Mouse (Mus musculus): ENCODE measurements around the gene Zfp59.
"Not testable (repeated sequence)": the region's sequence is repeated elsewhere in the genome, so short reads cannot be mapped to it uniquely, and the experiment has no call there.

Zfp59 gene

DNA sequence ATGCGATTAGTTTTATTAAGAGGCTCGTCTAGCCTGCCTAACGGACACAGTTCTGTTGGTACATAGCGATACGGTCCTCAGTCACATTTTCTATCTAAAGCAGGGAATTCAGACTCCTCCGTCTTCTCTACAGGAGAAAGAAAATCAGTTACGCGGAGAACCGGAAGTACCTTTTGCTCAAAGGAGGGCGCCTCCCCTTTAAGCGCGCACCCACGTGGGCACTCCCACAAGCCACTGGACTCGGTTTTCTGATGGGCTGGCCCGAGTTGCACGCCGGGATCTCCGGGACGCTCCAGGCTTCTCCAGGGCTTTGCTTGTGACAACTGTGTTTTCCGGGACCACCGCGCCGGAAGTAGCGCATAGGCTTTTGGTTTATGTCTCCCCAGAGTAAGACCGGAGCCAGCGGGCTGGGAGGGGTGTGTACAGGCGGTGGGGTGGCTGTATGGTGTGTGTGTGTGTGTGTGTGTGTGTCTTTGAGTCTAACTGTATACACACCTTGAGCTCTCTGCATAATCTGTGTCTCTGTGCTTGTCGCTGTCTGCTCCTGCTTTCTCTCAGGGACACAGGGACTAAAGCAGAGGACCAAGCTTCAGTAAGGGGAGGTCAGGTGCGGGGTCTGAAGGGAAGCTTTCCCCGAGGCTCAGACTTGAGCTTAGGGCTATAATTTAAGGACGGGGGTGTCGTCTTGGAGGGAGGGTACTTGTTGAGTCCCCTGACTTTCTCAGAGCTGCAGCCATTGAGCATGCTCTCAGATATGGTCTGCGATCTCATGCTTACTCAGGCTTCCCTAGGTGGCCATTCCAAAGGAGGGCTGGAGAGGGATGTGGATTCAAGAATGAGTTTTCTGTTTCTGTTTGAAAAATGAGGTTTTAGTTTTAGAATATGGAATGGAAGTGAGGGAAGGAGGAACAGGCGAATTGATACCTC lies at the start of gene Zfp59:
Gene Zfp59, plus strand, starts transcription at position 285 of the 927 bp plus-strand sequence.
- DNase-seq (ENCODE audit: low read depth), result peak; percentile 61

DNA sequence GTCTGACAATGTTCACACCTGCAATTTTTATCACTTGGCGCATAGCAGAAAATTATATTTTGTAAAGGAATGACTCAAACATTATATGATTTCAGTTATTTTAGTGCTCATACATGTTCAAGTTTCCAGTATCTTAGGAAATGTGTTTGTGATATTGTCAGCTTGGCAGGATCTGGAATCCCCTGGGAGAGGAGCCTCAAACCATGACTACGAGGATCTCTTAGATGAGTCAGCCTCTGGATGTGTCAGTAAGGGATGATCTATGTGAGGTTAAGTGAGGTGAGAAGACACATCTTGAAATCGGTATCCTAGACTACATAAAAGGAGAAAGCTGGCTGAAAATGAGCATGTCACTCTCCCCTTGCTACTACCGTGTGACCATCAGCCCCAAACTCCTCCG lies 49.1 kb upstream of the Zfp59 start:
- DNase-seq (ENCODE audit: low read depth), result no peak

- DNase-seq (ENCODE audit: low read depth), result not testable (repeated sequence)
Measured at GRCm38 (mm10) chr7:27793865-27794264, 44.5 kb upstream of the Zfp59 start.

GRCm38 (mm10) chr7:27794566-27794965 lies 43.8 kb upstream of the Zfp59 start:
- DNase-seq (ENCODE audit: low read depth), result no peak

DNA sequence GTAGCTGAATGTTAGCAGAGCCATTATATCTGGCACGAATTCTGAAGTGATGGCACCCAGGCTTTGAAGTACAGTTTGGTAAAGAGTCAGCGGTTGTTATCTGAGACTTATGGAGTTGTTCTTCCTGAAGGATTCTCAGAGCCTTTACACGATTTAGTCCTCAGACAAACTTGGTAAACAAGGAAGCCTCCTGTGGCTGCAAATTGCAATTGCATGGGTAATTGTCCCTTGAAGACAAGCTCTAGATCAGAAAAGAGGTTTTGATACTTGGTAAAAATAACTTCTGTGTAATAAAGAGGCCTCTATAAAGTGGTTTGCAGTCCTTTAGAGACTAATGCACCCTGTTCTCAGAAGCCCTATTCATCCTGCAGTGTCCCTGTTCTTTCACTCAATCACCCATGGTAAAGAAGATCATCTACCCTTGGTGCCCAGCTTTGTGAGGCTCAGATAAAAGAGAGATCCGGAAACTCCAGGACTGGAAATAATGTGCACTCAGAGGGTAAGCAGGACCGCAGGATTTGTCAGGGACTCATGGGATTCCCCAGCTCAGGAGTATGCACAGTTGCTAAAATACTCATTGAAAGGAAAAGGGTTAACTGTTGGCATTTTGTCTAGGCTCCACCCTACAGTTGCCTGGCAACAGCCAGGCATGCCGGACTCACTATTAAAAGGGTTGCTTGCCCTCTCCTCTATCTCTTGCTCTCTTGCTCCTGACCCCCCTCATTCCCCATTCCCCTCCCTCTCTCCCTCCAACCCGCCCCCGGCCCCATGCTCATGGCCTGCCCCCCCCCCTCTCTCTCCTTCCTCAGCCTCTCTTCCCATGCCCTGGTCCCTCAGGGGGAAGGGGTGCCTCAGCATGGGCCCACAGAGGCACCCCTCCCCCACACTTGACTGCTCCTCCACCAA lies 40.2 kb upstream of the Zfp59 start:
- no peak for DNase-seq (ENCODE audit: low read depth)

GRCm38 (mm10) chr7:27801137-27801536 lies 37.3 kb upstream of the Zfp59 start:
- DNase-seq (ENCODE audit: low read depth), result no peak

GRCm38 (mm10) chr7:27802986-27803385 lies 35.4 kb upstream of the Zfp59 start:
- no peak for DNase-seq (ENCODE audit: low read depth)

GRCm38 (mm10) chr7:27804297-27805030 lies 33.9 kb upstream of the Zfp59 start:
- peak; percentile 70 for DNase-seq (ENCODE audit: low read depth)

DNA sequence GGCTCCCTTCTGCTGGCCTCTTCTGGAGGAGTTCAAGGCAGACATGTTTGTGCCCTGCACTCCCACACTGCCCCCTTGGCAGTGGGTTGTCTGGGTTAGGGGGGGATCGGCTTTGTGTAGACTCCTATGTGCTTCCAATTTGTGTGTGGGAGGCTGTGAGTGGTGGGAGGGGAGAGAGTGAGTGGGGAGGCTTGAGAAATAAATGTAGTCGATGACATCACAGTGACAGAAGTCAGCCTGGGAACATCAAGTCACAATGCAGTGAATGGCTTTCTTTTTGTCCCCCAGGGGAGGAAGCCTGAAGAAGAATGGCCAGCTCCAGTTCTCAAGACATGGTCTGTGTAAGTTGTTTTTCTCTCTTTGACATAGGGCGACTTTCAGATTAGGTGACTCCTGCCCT lies 31.5 kb upstream of the Zfp59 start, which contains the start of gene Zfp626:
Gene Zfp626, plus strand, starts transcription at position 301 of the 400 bp plus-strand sequence.
- not testable (repeated sequence) for DNase-seq (ENCODE audit: low read depth)

- DNase-seq (ENCODE audit: low read depth), result not testable (repeated sequence)
Measured at GRCm38 (mm10) chr7:27807305-27807704, 31.1 kb upstream of the Zfp59 start.

DNA sequence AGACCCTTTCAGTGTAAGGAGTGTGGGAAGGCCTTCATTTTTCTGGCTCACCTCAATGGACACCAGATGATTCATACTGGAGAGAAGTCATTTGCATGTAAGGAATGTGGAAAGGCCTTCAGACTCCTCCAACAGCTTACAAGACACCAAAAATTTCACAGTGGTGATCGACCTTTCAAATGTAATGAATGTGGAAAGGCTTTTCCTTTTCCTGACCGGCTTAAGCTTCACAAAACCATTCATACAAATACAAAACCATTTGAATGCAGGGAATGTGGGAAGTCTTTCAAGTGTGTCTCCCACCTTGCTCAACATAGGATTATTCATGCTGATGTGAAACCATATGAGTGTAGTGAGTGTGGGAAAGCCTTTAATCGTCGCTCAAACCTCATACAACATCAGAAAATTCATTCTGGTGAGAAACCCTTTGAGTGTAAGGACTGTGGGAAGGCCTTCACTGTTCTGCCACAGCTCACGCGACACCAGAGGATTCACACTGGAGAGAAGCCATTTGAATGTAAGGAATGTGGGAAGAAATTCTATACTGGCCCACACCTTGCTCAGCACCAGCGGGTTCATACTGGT lies 19.8 kb upstream of the Zfp59 start:
- DNase-seq (ENCODE audit: low read depth), result no peak

GRCm38 (mm10) chr7:27822611-27823010 lies 15.8 kb upstream of the Zfp59 start:
- DNase-seq (ENCODE audit: low read depth), result no peak

GRCm38 (mm10) chr7:27834131-27834530 lies 4.3 kb upstream of the Zfp59 start:
- DNase-seq (ENCODE audit: low read depth), result no peak

GRCm38 (mm10) chr7:27837896-27838295 lies 511 bp upstream of the Zfp59 start:
- DNase-seq (ENCODE audit: low read depth), result no peak

DNA sequence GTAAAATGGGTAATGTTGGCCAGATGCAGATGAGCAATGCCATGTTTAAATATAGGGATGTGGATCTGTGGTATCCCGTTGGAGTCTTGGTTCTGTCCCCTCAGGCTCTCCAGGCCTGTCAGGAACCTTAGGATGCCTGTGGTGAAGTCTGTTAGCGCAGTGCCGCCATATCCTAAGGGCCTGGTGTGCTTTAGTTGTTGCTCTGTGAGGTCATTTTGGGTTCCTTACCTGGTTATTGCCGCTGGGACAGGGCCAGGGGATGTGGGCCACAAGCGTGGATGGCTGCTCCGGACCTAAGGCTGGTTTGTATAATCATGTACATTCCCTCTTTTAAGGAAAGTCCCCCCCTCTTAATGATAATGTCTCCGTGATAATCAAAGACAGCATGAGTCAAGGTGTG lies 1.2 kb downstream of the Zfp59 start:
- DNase-seq (ENCODE audit: low read depth), result no peak

DNA sequence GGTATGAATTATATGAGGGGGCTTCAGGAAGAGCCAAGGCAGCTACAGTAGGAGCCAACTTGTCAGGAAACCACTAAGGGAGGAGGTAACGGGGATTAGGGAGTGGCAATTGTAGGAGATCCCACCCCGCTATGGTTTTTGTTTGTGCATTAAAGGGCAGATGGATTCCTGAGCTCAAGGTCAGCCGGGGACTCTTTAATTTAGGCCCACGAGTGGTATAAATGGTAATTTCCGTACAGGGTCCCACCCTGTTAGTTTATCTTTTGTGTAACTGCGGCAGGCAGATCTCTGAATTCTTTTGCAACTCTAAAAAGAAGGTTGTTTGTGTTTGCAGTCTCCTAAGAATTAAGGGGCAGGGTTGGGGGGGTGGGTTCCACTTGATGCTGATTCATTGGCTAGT lies 1.7 kb downstream of the Zfp59 start:
- no peak for DNase-seq (ENCODE audit: low read depth)

DNA sequence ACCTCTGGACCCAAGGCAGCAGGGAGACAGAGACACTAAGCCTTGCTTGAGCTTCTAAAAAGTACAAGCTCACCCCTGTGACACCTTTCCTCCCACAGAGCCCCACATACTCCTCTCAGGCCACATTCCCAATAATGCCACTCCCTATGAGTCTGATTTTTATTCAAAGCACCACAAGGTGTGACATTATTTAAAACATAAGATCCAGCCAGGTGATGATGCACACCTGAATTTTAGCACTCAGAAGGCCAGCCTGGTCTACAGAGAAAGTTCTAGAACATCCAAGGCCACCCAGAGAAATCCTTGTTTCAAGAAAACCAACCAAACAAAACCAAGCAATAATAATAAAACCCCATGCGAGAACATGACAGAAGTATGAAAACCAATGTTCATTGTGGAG lies 18.8 kb downstream of the Zfp59 start, which contains the start of gene Zfp607a:
Gene Zfp607a, plus strand, starts transcription at position 301 of the 400 bp plus-strand sequence.
- DNase-seq (ENCODE audit: low read depth), result no peak

DNA sequence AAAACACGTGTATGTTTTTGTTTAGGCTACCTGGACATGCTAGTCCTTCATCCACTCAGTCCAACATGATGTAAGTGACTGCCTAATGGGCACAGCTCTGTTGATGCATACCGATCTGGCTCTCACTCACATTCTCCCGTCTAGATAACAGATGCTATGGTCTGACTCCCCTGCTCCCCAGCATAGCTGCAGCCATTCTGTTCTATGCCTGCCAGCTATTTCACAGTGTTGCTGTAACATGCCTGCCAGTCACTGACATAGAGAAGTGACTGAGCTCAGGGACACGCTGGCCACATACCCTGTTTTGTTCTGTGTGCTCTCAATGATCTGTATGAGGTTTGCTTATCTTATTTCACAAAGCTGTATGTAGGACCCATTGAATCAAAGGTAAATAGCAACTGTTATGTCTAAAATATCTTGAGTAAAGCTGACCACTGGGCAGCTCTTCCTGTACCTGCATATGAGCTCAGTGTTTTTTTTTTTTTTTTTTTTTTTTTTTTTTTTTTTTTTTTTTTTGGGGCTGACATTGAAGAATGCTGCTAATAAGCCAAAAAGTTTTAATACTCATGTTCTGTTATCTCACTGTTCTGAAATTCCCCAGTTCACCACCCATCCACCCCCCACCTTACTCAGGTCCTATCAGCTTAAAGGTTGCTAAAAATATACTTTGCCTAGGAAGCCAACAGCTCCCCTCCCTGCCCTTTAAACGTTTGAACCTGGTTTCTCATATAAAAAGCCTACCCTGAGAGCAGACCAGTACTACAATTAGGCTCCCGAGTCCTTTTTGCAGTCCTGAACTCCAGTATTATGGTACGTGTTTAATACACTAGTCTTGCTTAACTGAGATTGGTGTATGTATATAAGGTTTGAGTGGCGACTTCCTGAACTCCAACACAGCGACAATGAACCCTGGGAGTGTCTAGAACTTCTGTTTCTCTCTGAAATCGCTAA lies 21.2 kb downstream of the Zfp59 start:
- DNase-seq (ENCODE audit: low read depth), result no peak

DNA sequence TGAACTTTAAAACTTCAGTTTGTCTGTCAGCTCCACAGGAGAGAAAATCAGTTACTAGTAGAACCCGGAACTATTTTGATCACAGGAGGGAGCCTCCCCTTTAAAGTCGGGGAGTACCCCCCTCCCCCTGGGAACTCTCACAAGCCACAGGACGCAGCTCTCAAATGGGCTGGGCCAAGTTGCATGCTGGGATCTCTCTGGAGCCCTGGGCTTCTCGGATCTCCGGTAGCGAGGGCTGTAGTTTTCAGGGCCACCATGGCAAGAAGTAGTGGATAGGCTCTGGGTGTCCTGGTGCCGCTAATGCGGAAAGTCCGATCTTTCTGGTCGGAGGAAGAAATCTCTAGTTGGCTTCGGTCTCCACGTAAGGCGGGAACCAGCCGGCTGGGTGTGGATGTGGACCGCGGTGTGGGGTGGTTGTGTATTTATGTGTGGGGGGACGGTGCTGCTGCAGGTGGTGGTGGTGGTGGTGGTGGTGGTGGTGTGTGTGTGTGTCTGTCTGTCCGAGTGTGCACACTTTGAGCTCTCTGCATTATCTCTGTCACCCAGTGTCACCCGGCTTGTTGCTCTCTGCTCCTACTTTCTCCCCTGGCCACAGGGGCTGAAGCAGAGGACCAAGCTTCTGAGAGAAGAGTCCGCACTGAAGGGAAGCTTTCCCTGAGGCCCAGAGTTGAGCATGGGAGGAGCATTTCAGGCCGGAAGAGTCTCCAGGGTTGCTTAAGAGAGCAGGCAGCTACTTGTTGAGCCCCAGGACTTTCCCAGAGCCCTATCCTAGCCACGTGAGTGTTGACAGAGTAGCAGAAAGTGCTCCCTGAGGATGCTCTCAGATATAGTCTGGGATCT lies 22.2 kb downstream of the Zfp59 start:
- peak; percentile 79 for DNase-seq (ENCODE audit: low read depth)

Measured in c-Kit-positive CD71-negative TER-119-negative erythroid progenitor cells, embryonic 14.5 days (primary cell).